Mouse (Mus musculus) B cell, adult (primary cell): ENCODE data around the gene Gm8926. TPM values are rescaled to one million over a fixed set of nuclear protein-coding genes. Genes with fewer than 3 reads are reported as not detected.

Experiments
- total RNA-seq: library from RNA; stranded (reverse); gene quantifications from 4 replicates; pipeline ENCODE4 v1.2.4, GENCODE M21; 2023; ENCODE audit not compliant: inconsistent age

Gm8926 gene
- total RNA-seq, result not detected in 4 replicates

GRCm38 (mm10) chr5:11770248-11770647 is at the start of gene Gm8926:
Gene Gm8926 (plus strand): TSS chr5:11770548.

Other genes starting within 250 kb of the Gm8926 start
- gene Gm6460, start 175.6 kb upstream of the Gm8926 start, total RNA-seq, result not detected in 4 replicates
- not detected in 4 replicates for gene Gm8922, start 88.6 kb upstream of the Gm8926 start, total RNA-seq
- gene Gm6465, start 75.0 kb downstream of the Gm8926 start, total RNA-seq, result not detected in 4 replicates
- gene 4933402N22Rik, start 147.5 kb downstream of the Gm8926 start, total RNA-seq, result not detected in 4 replicates